ENCODE assay signal across 10 mouse cellular contexts in genomic region chr12:107928464-107928901, GRCm38 (mm10).
DNase-seq lines count a peak whose midpoint lies in the region; ATAC-seq and TF ChIP-seq lines count a peak whose summit lies in the region.
"Had no signal": no experiment of that assay in that cellular context is flagged by ENCODE, and none has a peak within 500 bp of the region (broad histone marks: within the 10 kb centered on the region; RNA-seq: fewer than 3 reads in every experiment).

No protein-coding gene starts in this region.

- no peak overlapping the region for H3K9ac ChIP-seq in midbrain, embryonic 11.5 days (ENCODE audit: low read length)
- 0 out of 2 replicates have a peak overlapping the region, but pooled peaks have one; percentile 52 for H3K9ac ChIP-seq in midbrain, embryonic 16.5 days (ENCODE audit: low read depth, low read length)
- H3K9ac ChIP-seq in stomach, postnatal 0 days (ENCODE audit: low read length): no peak overlapping the region
- H3K9ac ChIP-seq: stomach, embryonic 15.5 days had no signal

- H3K36me3 ChIP-seq in heart, embryonic 10.5 days: no peaks in the 10 kb centered on the region
- no peaks in the 10 kb centered on the region for H3K36me3 ChIP-seq in midbrain, embryonic 11.5 days (ENCODE audit: control insufficient read depth, insufficient read depth, low read length)
- no peaks in the 10 kb centered on the region for H3K36me3 ChIP-seq in midbrain, embryonic 10.5 days
- H3K36me3 ChIP-seq in hindbrain, embryonic 10.5 days: no peaks in the 10 kb centered on the region
- no peaks in the 10 kb centered on the region for H3K36me3 ChIP-seq in midbrain, embryonic 16.5 days (ENCODE audit: control insufficient read depth, insufficient read depth, low read length)
- H3K36me3 ChIP-seq in stomach, postnatal 0 days (ENCODE audit: control insufficient read depth, insufficient read depth, low read length): no peaks in the 10 kb centered on the region
- H3K36me3 ChIP-seq: stomach, embryonic 15.5 days had no signal

- peaks cover 64% of the 10 kb centered on the region for H3K4me1 ChIP-seq in heart, embryonic 10.5 days
- H3K4me1 ChIP-seq in midbrain, embryonic 11.5 days (ENCODE audit: control insufficient read depth, insufficient read depth, low read length): peaks cover 30% of the 10 kb centered on the region
- peaks cover 64% of the 10 kb centered on the region for H3K4me1 ChIP-seq in midbrain, embryonic 10.5 days
- peaks cover 70% of the 10 kb centered on the region for H3K4me1 ChIP-seq in hindbrain, embryonic 10.5 days (replicated peaks)
- peaks cover 51% of the 10 kb centered on the region for H3K4me1 ChIP-seq in midbrain, embryonic 16.5 days (ENCODE audit: control insufficient read depth, insufficient read depth, low read length)
- peaks cover 2% of the 10 kb centered on the region; the same call in 1 of the 2 replicates for H3K4me1 ChIP-seq in stomach, postnatal 0 days (replicated peaks; ENCODE audit: control insufficient read depth, insufficient read depth)

- TF ChIP-seq EP300 in stomach, postnatal 0 days (optimal IDR thresholded peaks at IDR 0.05): no peak

- no peak overlapping the region for H3K4me3 ChIP-seq in heart, embryonic 10.5 days
- H3K4me3 ChIP-seq in midbrain, embryonic 11.5 days (ENCODE audit: low read depth, low read length): no peak overlapping the region
- no peak overlapping the region for H3K4me3 ChIP-seq in midbrain, embryonic 10.5 days
- no peak overlapping the region for H3K4me3 ChIP-seq in hindbrain, embryonic 10.5 days
- peak overlapping the region; percentile 21; the same call in 1 of the 2 replicates for H3K4me3 ChIP-seq in midbrain, embryonic 16.5 days (ENCODE audit: low read depth, low read length)
- no peak overlapping the region for H3K4me3 ChIP-seq in stomach, postnatal 0 days (ENCODE audit: low read depth, low read length)
- H3K4me3 ChIP-seq: stomach, embryonic 15.5 days had no signal

- H3K9me3 ChIP-seq in heart, embryonic 10.5 days: no peaks in the 10 kb centered on the region
- no peaks in the 10 kb centered on the region for H3K9me3 ChIP-seq in midbrain, embryonic 11.5 days (ENCODE audit: control insufficient read depth, low read length)
- H3K9me3 ChIP-seq in midbrain, embryonic 10.5 days (replicated peaks): no peaks in the 10 kb centered on the region
- no peaks in the 10 kb centered on the region for H3K9me3 ChIP-seq in hindbrain, embryonic 10.5 days
- no peaks in the 10 kb centered on the region for H3K9me3 ChIP-seq in midbrain, embryonic 16.5 days (replicated peaks; ENCODE audit: control insufficient read depth, low read length, poor library complexity, severe bottlenecking)
- H3K9me3 ChIP-seq in stomach, postnatal 0 days (ENCODE audit: control insufficient read depth, low read length): no peaks in the 10 kb centered on the region
- H3K9me3 ChIP-seq: stomach, embryonic 15.5 days had no signal

- peak overlapping the region; percentile 56; the same call in 1 of the 2 replicates for H3K27ac ChIP-seq in heart, embryonic 10.5 days
- H3K27ac ChIP-seq in midbrain, embryonic 11.5 days (ENCODE audit: low read depth, low read length): no peak overlapping the region; the same call in 1 of the 2 replicates
- H3K27ac ChIP-seq in midbrain, embryonic 10.5 days (replicated peaks): no peak overlapping the region; the same call in 1 of the 2 replicates
- H3K27ac ChIP-seq in hindbrain, embryonic 10.5 days: peak overlapping the region; percentile 82; the same call in 1 of the 2 replicates
- H3K27ac ChIP-seq in midbrain, embryonic 16.5 days (ENCODE audit: low read length): peak overlapping the region; percentile 78
- H3K27ac ChIP-seq in stomach, postnatal 0 days (replicated peaks): no peak overlapping the region

- 78% methylated on average over 15 of the region's 15 CpGs for WGBS in heart, embryonic 10.5 days
- 63% methylated on average over 15 of the region's 15 CpGs for WGBS in midbrain, embryonic 11.5 days
- whole genome bisulfite sequencing in midbrain, embryonic 10.5 days: 88% methylated on average over 15 of the region's 15 CpGs
- WGBS in hindbrain, embryonic 10.5 days: 71% methylated on average over 15 of the region's 15 CpGs
- 18% methylated on average over 15 of the region's 15 CpGs for WGBS in midbrain, embryonic 16.5 days
- WGBS in stomach, postnatal 0 days: 69% methylated on average over 15 of the region's 15 CpGs

- ATAC-seq in midbrain, embryonic 11.5 days (ENCODE audit: low FRiP score): peak; percentile 72
- ATAC-seq in midbrain, embryonic 16.5 days: peak; percentile 69
- ATAC-seq in stomach, postnatal 0 days (ENCODE audit: low FRiP score, low TSS enrichment): no peak

- H3K27me3 ChIP-seq in heart, embryonic 10.5 days (ENCODE audit: insufficient read depth, poor library complexity, severe bottlenecking): no peaks in the 10 kb centered on the region
- H3K27me3 ChIP-seq in midbrain, embryonic 11.5 days (ENCODE audit: control insufficient read depth, insufficient read depth, low read length): no peaks in the 10 kb centered on the region
- no peaks in the 10 kb centered on the region for H3K27me3 ChIP-seq in midbrain, embryonic 10.5 days (ENCODE audit: low read depth, poor library complexity, severe bottlenecking)
- peaks cover 2% of the 10 kb centered on the region; the same call in 1 of the 2 replicates for H3K27me3 ChIP-seq in hindbrain, embryonic 10.5 days (ENCODE audit: insufficient read depth, poor library complexity, severe bottlenecking)
- H3K27me3 ChIP-seq in midbrain, embryonic 16.5 days (ENCODE audit: control insufficient read depth, insufficient read depth, low read depth, low read length): no peaks in the 10 kb centered on the region
- no peaks in the 10 kb centered on the region for H3K27me3 ChIP-seq in stomach, postnatal 0 days (ENCODE audit: control insufficient read depth, insufficient read depth, low read length)
- H3K27me3 ChIP-seq: stomach, embryonic 15.5 days had no signal

- DNase-seq in heart, embryonic 10.5 days (ENCODE audit: low spot score): no peak
- no peak for DNase-seq in heart, postnatal 36 days
- DNase-seq in midbrain, embryonic 11.5 days (ENCODE audit: low spot score, missing footprints): peak; percentile 89
- DNase-seq in midbrain, embryonic 10.5 days (ENCODE audit: low spot score): no peak
- no peak for DNase-seq in hindbrain, embryonic 10.5 days (ENCODE audit: low spot score)
- DNase-seq in stomach, postnatal 0 days (ENCODE audit: low spot score): no peak
- no peak for DNase-seq in gastrocnemius, postnatal 14 days
- DNase-seq: lung, adult 2 months had no signal

- intact Hi-C loops in heart, postnatal 36 days (cut with DNase I): no loop called here
- intact Hi-C loops in gastrocnemius, postnatal 14 days (cut with DNase I; ENCODE audit: low total_unique reads): no loop called here

- no peak overlapping the region for H3K4me2 ChIP-seq in midbrain, embryonic 11.5 days
- peak overlapping the region; percentile 63 for H3K4me2 ChIP-seq in midbrain, embryonic 16.5 days (ENCODE audit: low read length)
- H3K4me2 ChIP-seq in stomach, postnatal 0 days (replicated peaks; ENCODE audit: low read depth): no peak overlapping the region

- no peak for TF ChIP-seq CTCF in stomach, postnatal 0 days (IDR thresholded peaks at IDR 0.05; ENCODE audit: low read depth)

Comparison
In these comparisons a context has a peak if more than half of its experiments do, and no peak if none do; other contexts are left out.
1. H3K27ac ChIP-seq: peak in heart, embryonic 10.5 days (single experiment), hindbrain, embryonic 10.5 days (single experiment) and midbrain, embryonic 16.5 days (single experiment); none in midbrain, embryonic 11.5 days (single experiment), midbrain, embryonic 10.5 days (single experiment) and stomach, postnatal 0 days (single experiment).